Mouse (Mus musculus) right cerebral cortex, adult 18-20 months (tissue): Measurements from ENCODE around the gene Fscn2.
"Not testable (repeated sequence)": the region's sequence is repeated elsewhere in the genome, so short reads cannot be mapped to it uniquely, and the experiment has no call there.

ENCODE experiments used
- DNase-seq: peaks from one replicate; pipeline ENCODE4 v3.0.0; 2022; ENCODE audit warnings: mixed read lengths

Fscn2 gene

DNA sequence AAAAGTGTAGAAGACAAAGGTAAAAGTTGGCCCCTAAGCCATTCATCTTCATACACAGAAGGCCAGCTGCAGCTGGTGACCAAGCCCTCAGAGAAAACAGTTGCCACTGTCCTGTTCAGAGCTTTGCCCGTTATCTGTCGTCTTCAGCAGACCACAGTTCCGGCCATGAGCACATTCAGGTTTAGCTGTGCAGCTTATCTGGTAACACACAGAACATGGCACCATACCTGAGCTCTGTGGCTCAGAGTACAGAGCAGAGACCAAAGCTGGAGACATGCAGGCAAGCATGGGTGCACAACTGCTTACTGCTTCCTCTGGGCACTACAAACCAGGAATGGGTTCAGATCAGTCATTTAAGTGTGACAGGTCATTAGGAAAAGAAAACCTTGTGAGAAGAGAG is 44.5 kb downstream of the Fscn2 start:
- no peak for DNase-seq

DNA sequence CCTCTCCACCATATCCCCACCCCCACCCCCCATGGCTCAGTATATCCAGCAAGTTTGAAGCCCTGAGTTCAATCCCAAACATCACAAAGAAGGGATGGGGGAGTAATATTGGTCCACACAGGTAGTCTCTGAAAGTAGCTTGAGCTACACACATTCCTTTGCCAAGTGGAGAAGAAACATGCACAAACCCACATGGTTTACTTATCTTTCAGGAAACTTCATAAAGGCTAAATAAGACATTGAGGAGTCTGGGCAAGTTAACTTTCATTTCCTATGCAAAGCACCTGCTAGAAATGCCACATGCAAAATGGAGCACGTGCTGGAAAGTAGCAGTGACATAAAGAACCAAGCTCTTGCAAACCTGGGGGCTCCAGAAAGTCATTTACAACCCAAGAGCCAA is 45.1 kb downstream of the Fscn2 start:
- DNase-seq, result no peak

DNA sequence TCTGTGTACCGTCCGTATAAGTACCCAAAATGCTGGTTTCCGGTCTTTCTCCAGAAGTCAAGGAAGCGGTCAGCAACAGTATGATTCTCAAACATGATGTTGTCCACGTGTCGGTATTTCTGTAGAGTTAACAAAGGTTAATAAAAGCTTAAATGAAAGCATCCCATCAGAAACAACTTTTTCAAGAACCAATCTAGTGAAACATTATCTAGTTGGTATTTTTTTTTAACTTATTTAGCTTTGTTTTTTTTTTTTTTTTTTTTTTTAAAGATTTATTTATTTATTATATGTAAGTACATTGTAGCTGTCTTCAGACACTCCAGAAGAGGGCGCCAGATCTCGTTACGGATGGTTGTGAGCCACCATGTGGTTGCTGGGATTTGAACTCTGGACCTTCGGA is 52.3 kb downstream of the Fscn2 start:
- not testable (repeated sequence) for DNase-seq
